Mouse (Mus musculus) forebrain, embryonic 16.5 days (tissue): ENCODE measurements at regions not wholly inside any gene's neighbourhood (a gene's known extent, or its start where the extent isn't known, plus 50 kb on each side); places are given as distances from the start of the nearest gene placed in this dataset. TPM values are rescaled to one million over a fixed set of nuclear protein-coding genes. Genes with fewer than 3 reads are reported as not detected.

ENCODE experiments used
- microRNA-seq: library from miRNA; unstranded; fragments of <30 nt; microRNA quantifications from one replicate; pipeline ENCODE4, GENCODE M21; 2017

Small RNA genes in the stretch of these regions (microRNA-seq; reads per million reads assigned to microRNA genes)
- not detected for gene Mir5118
